Mouse (Mus musculus): ENCODE measurements around the gene Gstm7. TPM values are rescaled to one million over a fixed set of nuclear protein-coding genes. Genes with fewer than 3 reads are reported as not detected.
"Not testable (repeated sequence)": the region's sequence is repeated elsewhere in the genome, so short reads cannot be mapped to it uniquely, and the experiment has no call there.

Gstm7 gene
- polyA plus RNA-seq, 1 experiment from 2014 or later: 12.4 TPM

DNA sequence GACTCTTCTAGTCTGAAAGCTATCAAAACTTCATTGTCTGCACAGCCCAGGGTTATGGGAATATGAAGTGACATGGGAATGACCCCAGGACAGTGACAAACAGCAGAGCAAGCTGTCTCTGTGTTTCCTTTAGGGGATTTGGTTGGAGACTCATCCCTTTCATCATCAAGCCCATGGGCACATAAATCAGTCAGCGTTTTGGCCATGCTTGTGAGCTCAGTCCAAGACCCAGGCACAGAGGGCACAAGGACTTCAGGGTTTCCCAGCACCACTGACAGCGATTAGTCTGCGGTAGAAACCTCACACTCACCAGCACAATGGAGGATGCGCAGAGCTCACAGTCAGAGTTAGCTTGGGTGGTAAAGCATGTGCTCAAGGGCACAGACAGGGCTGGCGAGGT is 22.3 kb upstream of the Gstm7 start:
- Histone ChIP-seq H3K36me3 (ENCODE audit: control insufficient read depth, insufficient read depth, low read length) (no peaks in the 10 kb centered on the region), H3K27me3 (ENCODE audit: control insufficient read depth, insufficient read depth, low read length) (no peaks in the 10 kb centered on the region), H3K4me1 (replicated peaks; ENCODE audit: control insufficient read depth, insufficient read depth) (no peaks in the 10 kb centered on the region), H3K9ac (ENCODE audit: low read length) (no peak overlapping the region), H3K4me3 (ENCODE audit: low read depth, low read length) (no peak overlapping the region), H3K27ac (replicated peaks) (no peak overlapping the region), H3K4me2 (replicated peaks; ENCODE audit: low read depth) (no peak overlapping the region), H3K9me3 (ENCODE audit: control insufficient read depth, low read length) (no peaks in the 10 kb centered on the region)
- ATAC-seq (ENCODE audit: low FRiP score, low TSS enrichment) (peak; percentile 9; the same call in 1 of the 2 replicates), DNase-seq (ENCODE audit: low spot score) (no peak)
- 74% methylated on average over 5 of the region's 5 CpGs for WGBS
- TF ChIP-seq CTCF (IDR thresholded peaks at IDR 0.05; ENCODE audit: low read depth) (no peak), EP300 (optimal IDR thresholded peaks at IDR 0.05) (no peak)

DNA sequence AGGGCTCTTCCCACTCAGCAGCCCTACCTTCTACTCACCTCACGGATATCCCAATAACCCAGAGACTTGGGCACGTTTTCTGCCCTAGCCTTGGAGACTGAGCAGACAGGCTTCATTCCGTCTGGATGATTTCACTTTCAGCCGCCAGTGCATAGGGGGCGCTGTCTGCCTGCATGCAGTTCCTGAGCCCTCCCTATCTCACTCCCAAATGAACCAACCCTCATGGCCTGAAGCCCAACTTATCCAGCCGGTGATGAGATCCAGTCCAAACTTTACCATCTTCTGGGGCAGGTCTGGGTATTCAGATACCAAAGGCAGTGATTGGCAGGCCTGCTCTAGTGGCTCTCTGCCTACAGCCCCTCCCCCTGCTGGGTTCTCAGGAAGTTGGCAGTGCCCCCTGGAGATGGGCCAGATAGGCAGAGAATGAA is 21.7 kb upstream of the Gstm7 start:
- peak; percentile 81 for ATAC-seq (ENCODE audit: low FRiP score, low TSS enrichment)
- H3K27ac ChIP-seq (replicated peaks): no peak overlapping the region
- TF ChIP-seq EP300 (optimal IDR thresholded peaks at IDR 0.05) (no peak), CTCF (IDR thresholded peaks at IDR 0.05; ENCODE audit: low read depth) (peak; percentile 93)
- peak; percentile 83 for DNase-seq (ENCODE audit: low spot score)
- no peaks in the 10 kb centered on the region for H3K27me3 ChIP-seq (ENCODE audit: control insufficient read depth, insufficient read depth, low read length)
- H3K4me1 ChIP-seq (replicated peaks; ENCODE audit: control insufficient read depth, insufficient read depth): no peaks in the 10 kb centered on the region
- no peak overlapping the region for H3K4me3 ChIP-seq (ENCODE audit: low read depth, low read length)
- H3K9me3 ChIP-seq (ENCODE audit: control insufficient read depth, low read length): no peaks in the 10 kb centered on the region
- 17% methylated on average over 6 of the region's 6 CpGs for WGBS
- no peak overlapping the region for H3K4me2 ChIP-seq (replicated peaks; ENCODE audit: low read depth)
- H3K9ac ChIP-seq (ENCODE audit: low read length): no peak overlapping the region
- H3K36me3 ChIP-seq (ENCODE audit: control insufficient read depth, insufficient read depth, low read length): no peaks in the 10 kb centered on the region

DNA sequence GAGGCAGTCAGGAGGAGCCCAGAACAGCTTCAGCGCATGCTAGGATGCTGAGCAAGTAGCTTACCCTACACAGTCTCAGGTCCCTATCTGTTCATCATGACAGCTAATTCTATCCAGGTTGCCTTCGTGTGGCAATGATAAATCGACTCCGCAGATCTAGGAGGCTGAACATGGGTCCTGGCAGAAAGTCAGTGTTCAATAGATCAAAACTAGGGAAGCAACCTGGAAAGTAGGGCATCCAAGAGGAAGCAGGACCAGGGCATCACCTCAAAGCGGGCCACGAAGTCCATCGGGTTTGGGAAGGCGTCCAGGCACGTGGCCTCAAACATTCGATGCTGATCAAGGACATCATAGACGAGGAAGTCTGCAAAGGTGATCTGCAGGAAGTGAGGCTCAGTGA is 18.9 kb upstream of the Gstm7 start:
- H3K27me3 ChIP-seq (ENCODE audit: control insufficient read depth, insufficient read depth, low read length): no peaks in the 10 kb centered on the region
- no peak for DNase-seq (ENCODE audit: low spot score)
- H3K9ac ChIP-seq (ENCODE audit: low read length): no peak overlapping the region
- no peak overlapping the region for H3K4me2 ChIP-seq (replicated peaks; ENCODE audit: low read depth)
- no peak overlapping the region for H3K27ac ChIP-seq (replicated peaks)
- no peak for ATAC-seq (ENCODE audit: low FRiP score, low TSS enrichment)
- WGBS: 84% methylated on average over 11 of the region's 11 CpGs
- H3K4me1 ChIP-seq (replicated peaks; ENCODE audit: control insufficient read depth, insufficient read depth): no peaks in the 10 kb centered on the region
- H3K9me3 ChIP-seq (ENCODE audit: control insufficient read depth, low read length): no peaks in the 10 kb centered on the region
- no peak overlapping the region for H3K4me3 ChIP-seq (ENCODE audit: low read depth, low read length)
- TF ChIP-seq EP300 (optimal IDR thresholded peaks at IDR 0.05) (no peak), CTCF (IDR thresholded peaks at IDR 0.05; ENCODE audit: low read depth) (no peak)
- no peaks in the 10 kb centered on the region for H3K36me3 ChIP-seq (ENCODE audit: control insufficient read depth, insufficient read depth, low read length)

DNA sequence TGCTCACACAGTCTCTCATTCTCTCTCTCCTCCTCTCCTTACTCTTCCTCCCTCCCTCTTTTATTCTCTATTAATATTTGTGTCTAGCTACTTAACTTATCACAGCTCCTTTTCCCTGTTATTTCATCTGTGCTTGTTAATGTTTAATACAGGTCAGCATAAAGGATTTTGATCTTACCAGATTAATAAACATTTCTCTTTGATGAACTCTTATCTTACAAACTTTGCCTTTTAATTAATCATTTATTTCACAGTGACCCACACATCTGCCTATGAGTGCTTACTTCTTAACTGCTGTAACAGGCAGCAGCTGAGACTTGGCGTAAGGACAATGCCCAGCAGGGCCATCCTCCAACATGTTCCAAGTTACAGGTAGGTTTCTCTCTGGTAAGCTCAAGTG is 17.8 kb upstream of the Gstm7 start:
- H3K4me1 ChIP-seq (replicated peaks; ENCODE audit: control insufficient read depth, insufficient read depth); H3K27ac ChIP-seq (replicated peaks); DNase-seq (ENCODE audit: low spot score); H3K4me2 ChIP-seq (replicated peaks; ENCODE audit: low read depth); H3K27me3 ChIP-seq (ENCODE audit: control insufficient read depth, insufficient read depth, low read length); ATAC-seq (ENCODE audit: low FRiP score, low TSS enrichment); H3K9ac ChIP-seq (ENCODE audit: low read length); H3K9me3 ChIP-seq (ENCODE audit: control insufficient read depth, low read length); H3K4me3 ChIP-seq (ENCODE audit: low read depth, low read length); H3K36me3 ChIP-seq (ENCODE audit: control insufficient read depth, insufficient read depth, low read length): not testable (repeated sequence)
- WGBS: 55% methylated on average over 1 of the region's 1 CpGs

DNA sequence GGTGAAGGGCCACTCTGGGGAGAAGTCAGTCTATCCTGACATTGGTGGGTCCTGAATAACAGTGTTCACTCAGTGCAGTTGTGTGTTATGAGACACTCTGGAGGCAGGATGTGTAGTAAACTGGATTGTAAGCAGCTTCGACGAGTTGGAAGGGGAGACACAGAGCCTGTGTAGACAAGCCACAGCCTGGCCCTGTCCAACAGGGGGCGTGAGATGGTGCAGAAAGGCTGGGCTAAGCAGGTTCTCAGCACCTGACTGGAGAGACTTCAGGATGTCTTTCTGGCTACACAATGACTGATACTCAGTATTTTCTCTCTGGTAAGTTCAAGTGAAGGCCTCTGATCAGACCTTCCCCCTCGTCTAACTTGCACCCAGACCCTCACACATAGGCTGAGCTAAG is 14.1 kb upstream of the Gstm7 start:
- peak; percentile 38 for DNase-seq (ENCODE audit: low spot score)
- Histone ChIP-seq H3K9ac (ENCODE audit: low read length) (no peak overlapping the region), H3K27ac (replicated peaks) (no peak overlapping the region), H3K9me3 (ENCODE audit: control insufficient read depth, low read length) (no peaks in the 10 kb centered on the region), H3K4me1 (replicated peaks; ENCODE audit: control insufficient read depth, insufficient read depth) (no peaks in the 10 kb centered on the region), H3K36me3 (ENCODE audit: control insufficient read depth, insufficient read depth, low read length) (no peaks in the 10 kb centered on the region), H3K27me3 (ENCODE audit: control insufficient read depth, insufficient read depth, low read length) (no peaks in the 10 kb centered on the region), H3K4me3 (ENCODE audit: low read depth, low read length) (no peak overlapping the region), H3K4me2 (replicated peaks; ENCODE audit: low read depth) (no peak overlapping the region)
- TF ChIP-seq EP300 (optimal IDR thresholded peaks at IDR 0.05) (no peak), CTCF (IDR thresholded peaks at IDR 0.05; ENCODE audit: low read depth) (peak; percentile 58)
- ATAC-seq (ENCODE audit: low FRiP score, low TSS enrichment): no peak
- 51% methylated on average over 4 of the region's 4 CpGs for WGBS

DNA sequence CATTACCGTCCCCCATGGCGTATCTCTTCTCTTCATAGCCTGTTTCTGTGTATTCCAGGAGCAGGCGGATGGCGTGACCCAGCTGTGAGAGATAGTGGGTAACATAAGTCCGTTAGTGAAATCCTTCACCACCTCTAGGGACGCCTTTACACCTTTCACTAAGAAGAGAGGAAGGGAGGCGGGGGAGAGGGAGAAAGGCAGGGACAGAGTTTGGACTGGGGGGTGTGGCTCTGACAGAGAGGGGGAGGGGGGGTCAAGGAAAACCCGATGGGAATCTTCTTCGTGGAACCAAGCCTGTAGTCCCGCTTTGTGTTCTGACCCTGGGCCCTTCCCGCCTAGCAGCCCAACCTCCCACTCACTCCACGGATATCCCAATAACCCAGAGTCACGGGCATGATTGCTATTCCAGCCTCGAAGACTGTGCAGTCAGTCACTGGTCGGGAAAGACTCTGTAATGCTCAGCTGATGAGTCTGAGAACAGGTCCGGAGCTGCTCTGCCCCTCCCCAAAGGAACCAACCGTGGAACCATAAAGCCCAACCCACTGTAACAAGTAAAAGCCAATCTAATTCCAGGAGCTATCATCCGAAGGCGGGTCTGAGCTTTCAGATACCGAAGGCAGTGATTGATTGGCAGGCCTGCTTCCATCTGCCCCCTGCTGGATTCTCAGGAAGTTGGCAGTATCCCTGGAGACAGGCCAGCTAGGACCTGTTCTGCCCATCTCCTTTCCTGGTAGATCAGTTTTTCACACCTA is 11.8 kb upstream of the Gstm7 start, which contains the start of gene Gstm6:
Gstm6 (minus strand) TSS at position 511 of the 752 bp plus-strand sequence.
- no peaks in the 10 kb centered on the region for H3K36me3 ChIP-seq (ENCODE audit: control insufficient read depth, insufficient read depth, low read length)
- H3K9me3 ChIP-seq (ENCODE audit: control insufficient read depth, low read length): no peaks in the 10 kb centered on the region
- 19% methylated on average over 19 of the region's 20 CpGs for WGBS
- peak within 1 kb of the TSS; percentile 41 for H3K4me2 ChIP-seq (replicated peaks; ENCODE audit: low read depth)
- ATAC-seq (ENCODE audit: low FRiP score, low TSS enrichment) (peak; percentile 81), DNase-seq (ENCODE audit: low spot score) (peak; percentile 67)
- TF ChIP-seq CTCF (IDR thresholded peaks at IDR 0.05; ENCODE audit: low read depth): peak; percentile 79
- no peak for TF ChIP-seq EP300 (optimal IDR thresholded peaks at IDR 0.05)
- no peak within 1 kb of the TSS; the same call in 1 of the 2 replicates for H3K4me3 ChIP-seq (ENCODE audit: low read depth, low read length)
- no peaks in the 10 kb centered on the region for H3K27me3 ChIP-seq (ENCODE audit: control insufficient read depth, insufficient read depth, low read length)
- H3K27ac ChIP-seq (replicated peaks): no peak within 1 kb of the TSS
- no peaks in the 10 kb centered on the region for H3K4me1 ChIP-seq (replicated peaks; ENCODE audit: control insufficient read depth, insufficient read depth)
- no peak within 1 kb of the TSS for H3K9ac ChIP-seq (ENCODE audit: low read length)

All from stomach, postnatal 0 days (tissue).